Mouse (Mus musculus) limb, embryonic 13.5 days (tissue): ENCODE results near the gene Msl1. TPM values are rescaled to one million over a fixed set of nuclear protein-coding genes. Genes with fewer than 3 reads are reported as not detected.

Experiments
- ATAC-seq: fragments of 200-750 bp; cut with Nextera tagmentation; 2 replicates; pipeline ENCODE4 v1.8.0; 2017; ENCODE audit warnings: low read depth, moderate number of reproducible peaks, moderate TSS enrichment; ENCODE audit not compliant: low FRiP score
- H3K27ac ChIP-seq: fragments of 300-500 bp; sonication (generic); 2 replicates; pipeline ENCODE4 v1.5.1; 2015; ENCODE audit warnings: inconsistent platforms, mild to moderate bottlenecking, moderate library complexity
- H3K27me3 ChIP-seq: fragments of 300-500 bp; sonication (generic); 2 replicates; pipeline ENCODE4 v1.6.1; 2015; ENCODE audit warnings: mild to moderate bottlenecking, inconsistent platforms
- H3K36me3 ChIP-seq: fragments of 300-500 bp; sonication (generic); 2 replicates; pipeline ENCODE4 v1.6.1; 2015; ENCODE audit warnings: inconsistent platforms, mild to moderate bottlenecking, moderate library complexity
- H3K4me1 ChIP-seq: fragments of 300-500 bp; sonication (generic); 2 replicates; pipeline ENCODE4 v1.6.1; 2015; ENCODE audit warnings: inconsistent platforms
- H3K4me2 ChIP-seq: fragments of 300-500 bp; sonication (generic); replicated peaks from 2 replicates; pipeline ENCODE4 v1.6.1; 2015; ENCODE audit warnings: inconsistent platforms, mild to moderate bottlenecking, moderate library complexity
- H3K4me3 ChIP-seq: fragments of 300-500 bp; sonication (generic); 2 replicates; pipeline ENCODE4 v1.5.1; 2015; ENCODE audit warnings: moderate library complexity, mild to moderate bottlenecking, inconsistent platforms
- H3K9ac ChIP-seq: fragments of 300-500 bp; sonication (generic); 2 replicates; pipeline ENCODE4 v1.6.1; 2015; ENCODE audit warnings: mild to moderate bottlenecking, inconsistent platforms
- H3K9me3 ChIP-seq: fragments of 300-500 bp; sonication (generic); 2 replicates; pipeline ENCODE4 v1.6.1; 2016; ENCODE audit warnings: inconsistent platforms
- WGBS: fragments of 180-500 bp; shearing (Covaris S2); methylation state at CpG from one replicate; pipeline ENCODE4 v1.1.7; 2015; 5-methylcytosine and 5-hydroxymethylcytosine counted together
- polyA plus RNA-seq: library from polyadenylated mRNA; unstranded; fragments of >200 nt; fragmentation: Nextera tagmentation; extraction: Ambion mirVana; gene quantifications from 2 replicates; pipeline ENCODE4 v1.2.1, GENCODE M21; 2015

Msl1 gene
- polyA plus RNA-seq = 28.9 and 29.2 TPM in 2 replicates

DNA sequence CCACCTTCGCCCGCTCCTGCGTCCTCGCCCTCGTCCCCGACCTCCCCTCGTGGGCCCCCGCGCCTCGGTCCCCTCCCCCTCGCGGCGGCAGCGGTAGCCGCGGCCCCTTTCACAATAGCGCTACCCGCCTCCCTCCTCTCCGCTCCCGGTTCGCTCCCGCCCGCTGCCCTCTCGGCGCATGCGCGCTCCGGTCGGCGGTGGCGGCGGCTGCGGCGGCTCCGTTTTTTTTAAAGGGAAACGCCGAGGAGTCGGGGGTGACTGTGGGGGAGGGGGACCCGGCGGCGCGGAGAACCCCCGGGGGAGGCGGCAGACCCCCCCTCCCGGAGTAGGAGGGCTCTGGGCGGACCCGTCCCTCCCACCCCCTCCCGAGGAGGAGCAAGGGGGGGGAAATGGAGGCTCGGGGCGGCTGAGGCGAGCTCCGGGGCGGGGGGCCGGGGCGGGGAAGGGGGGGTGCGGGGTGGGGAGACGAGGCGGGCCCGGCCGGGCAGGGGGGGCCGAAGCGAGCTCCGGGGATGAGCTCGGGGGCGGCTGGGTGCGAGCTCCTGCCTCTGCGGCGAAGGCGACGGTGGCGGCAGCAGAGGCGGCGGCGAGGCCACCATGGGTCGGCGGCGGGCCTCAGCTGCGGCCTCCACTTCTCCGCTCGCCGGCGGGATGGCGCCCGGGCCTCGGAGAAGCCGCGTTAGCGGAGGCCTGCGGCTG, at the start of gene Msl1:
Gene Msl1, plus strand, starts transcription at position 502 of the 699 bp plus-strand sequence.
- peak within 1 kb of the TSS; percentile 100 for H3K4me3 ChIP-seq
- peak within 1 kb of the TSS; percentile 99 for H3K4me2 ChIP-seq
- peaks cover 18% of the 10 kb centered on the region for H3K36me3 ChIP-seq
- peaks cover 31% of the 10 kb centered on the region for H3K4me1 ChIP-seq
- under 1% methylated on average over 53 of the region's 89 CpGs for WGBS
- H3K27ac ChIP-seq = peak within 1 kb of the TSS; percentile 100
- H3K9ac ChIP-seq = peak within 1 kb of the TSS; percentile 100
- ATAC-seq = peak; percentile 71
- no peaks in the 10 kb centered on the region for H3K27me3 ChIP-seq
- no peaks in the 10 kb centered on the region for H3K9me3 ChIP-seq

DNA sequence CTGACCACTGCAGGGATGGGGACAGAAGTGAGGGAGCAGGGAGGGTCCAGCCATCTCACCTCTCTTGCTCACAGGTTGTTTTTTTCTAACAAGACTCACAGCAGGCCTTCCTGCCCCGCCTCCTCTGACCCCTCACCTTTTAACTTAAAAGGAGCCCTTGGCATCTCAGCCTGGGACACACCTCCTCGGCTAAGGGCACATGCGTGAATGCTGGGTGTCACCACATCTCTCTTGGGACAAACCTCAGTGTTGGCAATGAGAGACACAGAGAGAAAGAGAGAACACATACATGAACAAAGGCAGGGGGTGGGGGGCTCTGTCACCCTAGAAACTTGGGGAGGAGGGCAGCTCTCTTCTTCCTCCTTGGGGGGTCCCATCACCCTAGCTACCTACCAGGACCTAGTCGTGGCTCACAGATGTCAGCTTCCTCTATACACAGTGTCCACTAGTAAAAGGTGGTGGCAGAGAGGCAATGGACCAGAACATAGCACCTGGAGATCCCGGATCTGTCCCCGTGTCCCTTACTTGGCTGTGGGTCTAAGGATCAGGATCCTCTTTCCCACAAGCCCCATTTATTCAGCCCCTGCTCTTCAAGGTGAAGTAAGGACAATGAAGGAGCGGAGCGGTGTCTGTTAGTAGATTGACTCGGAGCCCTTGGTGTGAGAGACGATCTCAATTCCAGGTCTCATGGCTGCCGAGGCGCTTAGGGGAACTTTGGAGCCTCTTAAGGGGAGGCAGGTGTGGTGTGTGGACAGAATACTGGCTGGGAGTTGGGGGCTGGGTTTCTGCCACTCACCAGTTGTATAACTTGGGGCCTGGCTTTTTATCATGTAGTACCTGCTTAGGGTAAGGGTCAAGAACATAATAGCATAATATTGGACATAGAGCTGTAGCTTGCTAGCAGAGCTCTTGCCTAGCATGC, 49.1 kb upstream of the Msl1 start:
- H3K27ac ChIP-seq = peak overlapping the region; percentile 69; the same call in 1 of the 2 replicates

DNA sequence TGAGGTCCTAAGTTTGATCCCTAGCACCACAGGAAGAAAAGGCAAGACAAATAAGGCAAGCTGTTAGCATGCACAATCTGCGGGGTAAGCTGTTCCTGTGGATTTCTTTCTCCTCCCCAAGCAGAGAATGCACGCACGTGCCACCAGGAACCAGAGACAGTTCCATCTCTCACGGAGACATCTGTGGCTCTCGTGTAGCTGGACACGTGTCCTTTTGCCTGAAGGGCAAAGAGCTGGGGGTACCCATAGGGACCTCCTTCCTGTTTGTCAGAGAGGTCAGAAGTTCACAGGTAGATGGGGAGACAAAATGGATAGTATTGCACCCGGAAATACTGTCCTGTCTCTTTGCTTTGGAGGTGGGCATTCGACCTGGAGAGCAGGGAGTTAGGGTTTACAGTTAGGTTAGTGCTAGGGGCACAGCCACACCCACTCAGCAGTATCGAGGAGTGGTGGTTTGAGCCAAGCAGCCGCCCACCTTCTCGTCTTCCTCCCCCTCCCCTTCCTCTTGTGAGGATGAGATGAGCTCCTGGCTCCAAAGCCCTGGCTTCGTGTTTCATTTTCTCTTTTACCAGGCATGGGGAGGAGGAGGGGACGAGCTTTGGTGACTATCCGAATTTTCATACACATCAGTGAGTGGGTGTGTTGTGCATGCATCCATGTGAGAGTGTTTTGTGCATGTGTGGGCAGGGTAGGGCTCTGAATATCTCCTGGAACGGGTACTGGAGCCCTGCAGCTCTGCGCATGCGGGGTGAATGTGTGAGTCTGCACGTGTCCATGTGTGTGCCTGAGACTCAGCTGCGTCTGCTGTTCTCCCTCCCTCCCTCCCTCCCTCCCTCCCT, 48.2 kb upstream of the Msl1 start:
- ATAC-seq = peak; percentile 81
- H3K4me3 ChIP-seq = peak overlapping the region; percentile 26
- H3K27ac ChIP-seq = peak overlapping the region; percentile 69
- H3K4me1 ChIP-seq = peaks cover 93% of the 10 kb centered on the region
- H3K9ac ChIP-seq = peak overlapping the region; percentile 25; the same call in 1 of the 2 replicates
- no peaks in the 10 kb centered on the region for H3K36me3 ChIP-seq
- peak overlapping the region; percentile 59 for H3K4me2 ChIP-seq
- H3K27me3 ChIP-seq = no peaks in the 10 kb centered on the region
- H3K9me3 ChIP-seq = no peaks in the 10 kb centered on the region
- WGBS = 7% methylated on average over 19 of the region's 19 CpGs

More for the DNA sequence above, 49.1 kb upstream of the Msl1 start:
- H3K9me3 ChIP-seq = no peaks in the 10 kb centered on the region
- no peak overlapping the region for H3K4me3 ChIP-seq
- WGBS = 40% methylated on average over 12 of the region's 12 CpGs
- H3K36me3 ChIP-seq = no peaks in the 10 kb centered on the region
- peaks cover 87% of the 10 kb centered on the region for H3K4me1 ChIP-seq
- peak overlapping the region; percentile 25; the same call in 1 of the 2 replicates for H3K9ac ChIP-seq
- H3K4me2 ChIP-seq = peak overlapping the region; percentile 59
- no peak for ATAC-seq
- H3K27me3 ChIP-seq = no peaks in the 10 kb centered on the region

DNA sequence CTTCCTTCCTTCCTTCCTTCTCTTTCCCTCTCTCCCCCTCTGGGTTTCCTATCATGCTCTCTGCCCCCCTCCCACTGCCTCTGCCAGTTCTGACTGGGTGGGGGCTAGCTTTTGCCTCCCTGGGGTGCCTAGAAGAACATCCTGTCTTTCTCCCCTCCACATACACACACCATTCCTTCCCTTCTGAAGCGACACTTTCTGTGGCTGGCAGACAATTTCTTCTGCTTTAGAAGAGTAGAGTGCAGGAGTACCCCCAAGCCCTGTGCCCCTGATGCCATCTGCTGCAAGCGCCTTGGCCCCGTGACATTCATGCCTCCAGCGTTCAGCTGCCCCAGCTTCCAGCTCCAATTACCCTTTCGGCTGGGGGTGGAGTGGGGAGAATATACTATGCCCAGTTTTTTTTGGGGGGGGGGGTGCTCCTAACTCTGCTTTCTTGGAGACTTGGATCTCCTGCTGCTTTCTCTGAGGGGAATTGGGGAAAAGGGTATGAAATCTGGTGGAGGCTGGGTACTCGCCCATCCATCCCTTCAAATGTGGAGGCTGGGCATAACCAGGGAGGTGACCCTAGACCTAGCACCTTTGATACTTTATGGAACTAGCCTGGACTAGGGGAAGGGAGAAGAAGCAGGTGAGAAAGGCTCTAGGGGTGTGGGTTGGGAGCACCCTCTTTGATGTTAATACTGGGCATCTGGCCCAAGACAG, 47.4 kb upstream of the Msl1 start:
- peak overlapping the region; percentile 84 for H3K27ac ChIP-seq
- no peaks in the 10 kb centered on the region; the same call in 1 of the 2 replicates for H3K36me3 ChIP-seq
- ATAC-seq = no peak
- H3K9me3 ChIP-seq = no peaks in the 10 kb centered on the region
- no peak overlapping the region for H3K9ac ChIP-seq
- peak overlapping the region; percentile 59 for H3K4me2 ChIP-seq
- peak overlapping the region; percentile 5; the same call in 1 of the 2 replicates for H3K4me3 ChIP-seq
- no peaks in the 10 kb centered on the region for H3K27me3 ChIP-seq
- 22% methylated on average over 6 of the region's 6 CpGs for WGBS
- H3K4me1 ChIP-seq = peaks cover 98% of the 10 kb centered on the region

DNA sequence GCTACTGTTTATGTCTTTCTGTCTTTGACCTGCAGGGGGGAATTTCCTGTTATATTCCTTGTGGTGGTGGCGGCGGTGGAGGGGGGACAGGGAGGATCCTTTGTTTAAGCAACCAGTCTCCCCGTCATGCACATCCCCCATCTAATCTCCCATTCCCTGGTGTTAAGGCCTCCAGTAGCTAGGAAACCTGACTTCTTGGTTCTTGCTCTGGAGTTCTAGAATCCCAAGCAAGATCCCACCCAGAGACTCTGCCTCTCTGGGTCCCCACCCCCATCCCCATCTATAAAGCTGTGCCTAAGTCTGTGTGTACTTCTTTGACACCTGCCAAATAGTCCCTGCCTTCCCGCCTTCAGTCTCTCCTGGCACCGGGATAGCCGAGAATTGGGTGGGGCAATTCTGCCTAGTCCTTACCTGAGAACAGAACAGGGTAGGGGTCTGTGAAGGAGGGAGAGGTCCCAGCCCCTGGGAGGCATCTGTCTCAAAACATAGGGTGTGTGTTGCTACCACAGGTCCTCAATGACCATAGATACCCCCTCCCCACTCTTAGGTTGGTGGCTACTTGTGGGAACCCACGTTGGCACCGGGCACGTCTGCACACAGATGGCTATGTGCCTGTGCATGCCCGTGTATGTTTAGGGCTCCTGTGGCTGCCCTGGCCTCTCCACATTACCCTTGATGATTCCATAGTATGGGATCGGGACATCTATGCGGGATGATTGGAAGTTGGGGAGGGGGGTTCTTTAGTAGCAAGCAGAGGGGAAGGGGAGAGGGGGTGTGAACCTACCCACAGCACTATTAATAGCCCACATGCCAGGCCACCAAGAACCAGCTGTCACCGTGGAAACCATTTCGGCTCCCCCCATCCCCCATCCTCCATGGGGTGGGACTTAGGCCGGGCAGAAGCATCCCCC, 46.6 kb upstream of the Msl1 start:
- WGBS = 30% methylated on average over 15 of the region's 15 CpGs
- H3K4me3 ChIP-seq = no peak overlapping the region
- H3K9me3 ChIP-seq = no peaks in the 10 kb centered on the region
- ATAC-seq = no peak
- peaks cover 7% of the 10 kb centered on the region for H3K36me3 ChIP-seq
- no peaks in the 10 kb centered on the region for H3K27me3 ChIP-seq
- no peak overlapping the region for H3K9ac ChIP-seq
- peak overlapping the region; percentile 59 for H3K4me2 ChIP-seq
- peaks cover 98% of the 10 kb centered on the region for H3K4me1 ChIP-seq
- peak overlapping the region; percentile 84; the same call in 1 of the 2 replicates for H3K27ac ChIP-seq

DNA sequence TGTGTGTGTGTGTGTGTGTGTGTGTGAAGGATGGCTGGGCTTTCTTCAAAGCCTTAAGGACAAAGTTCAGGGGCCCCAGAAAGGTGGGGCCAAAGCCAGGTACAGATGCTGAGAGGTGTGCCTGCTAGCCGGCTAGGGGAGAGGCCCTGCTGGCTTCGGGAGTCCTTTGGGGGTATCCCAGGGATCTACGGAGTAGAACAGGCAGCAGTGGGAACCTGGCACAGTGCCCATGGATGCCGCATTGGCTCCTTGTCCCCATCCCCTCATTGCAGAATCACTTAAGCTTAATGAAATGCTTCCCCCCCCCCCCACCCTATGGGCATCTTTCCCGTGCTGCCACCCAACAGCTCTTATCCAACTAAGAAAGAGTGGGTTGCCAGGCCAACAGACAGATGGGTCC, 45.6 kb upstream of the Msl1 start:
- peak overlapping the region; percentile 85; the same call in 1 of the 2 replicates for H3K27ac ChIP-seq
- H3K4me2 ChIP-seq = peak overlapping the region; percentile 59
- H3K4me3 ChIP-seq = no peak overlapping the region
- peaks cover 98% of the 10 kb centered on the region for H3K4me1 ChIP-seq
- no peak for ATAC-seq
- H3K9me3 ChIP-seq = no peaks in the 10 kb centered on the region
- no peaks in the 10 kb centered on the region for H3K27me3 ChIP-seq
- peaks cover 14% of the 10 kb centered on the region for H3K36me3 ChIP-seq
- 41% methylated on average over 5 of the region's 5 CpGs for WGBS
- H3K9ac ChIP-seq = no peak overlapping the region

DNA sequence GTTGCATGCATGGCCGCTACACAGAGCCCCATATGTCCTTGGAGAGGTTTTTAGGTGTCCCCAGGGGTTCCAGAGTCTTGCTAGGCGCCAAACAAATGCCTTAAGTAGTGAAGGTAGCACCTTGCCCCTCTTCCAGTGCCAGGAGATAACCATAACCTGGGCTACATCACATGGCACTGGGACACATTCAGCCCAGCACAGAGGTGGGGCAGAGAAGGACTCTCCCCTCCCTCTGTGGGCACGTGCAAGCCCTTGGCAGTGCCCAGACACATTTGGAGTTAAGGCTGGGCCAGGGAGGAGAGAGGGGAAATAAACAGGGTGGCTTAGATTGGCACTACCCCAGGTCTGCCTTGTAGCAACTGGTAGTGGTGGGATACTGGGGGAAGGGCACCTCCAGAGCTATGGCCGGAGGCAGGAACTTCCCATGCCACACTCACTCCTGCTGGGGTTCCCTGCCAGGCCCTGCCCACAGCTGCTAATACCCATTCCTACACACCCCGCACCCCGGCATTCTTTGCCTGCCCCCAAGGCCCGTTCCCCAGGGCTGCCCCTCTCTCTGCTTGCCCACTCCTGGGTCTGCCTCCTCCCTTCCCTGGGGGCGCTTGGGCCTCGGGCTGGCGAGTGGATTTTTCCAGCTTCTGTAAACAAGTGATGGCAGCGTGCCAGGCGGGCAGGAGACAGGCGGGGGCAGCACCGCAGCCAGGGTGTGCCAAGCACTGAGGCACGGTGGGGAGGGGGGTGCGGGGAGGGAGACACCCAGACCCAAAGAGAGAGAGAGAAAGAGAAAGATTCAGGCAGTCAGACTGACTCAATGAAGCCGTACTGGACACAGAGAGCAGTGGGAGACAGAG, 44.7 kb upstream of the Msl1 start:
- Histone ChIP-seq H3K27me3 (no peaks in the 10 kb centered on the region), H3K9ac (peak overlapping the region; percentile 56), H3K36me3 (peaks cover 14% of the 10 kb centered on the region), H3K4me1 (peaks cover 92% of the 10 kb centered on the region), H3K4me2 (peak overlapping the region; percentile 59), H3K27ac (peak overlapping the region; percentile 85), H3K9me3 (no peaks in the 10 kb centered on the region), H3K4me3 (no peak overlapping the region)
- ATAC-seq = no peak; the same call in 1 of the 2 replicates
- 28% methylated on average over 17 of the region's 17 CpGs for WGBS

DNA sequence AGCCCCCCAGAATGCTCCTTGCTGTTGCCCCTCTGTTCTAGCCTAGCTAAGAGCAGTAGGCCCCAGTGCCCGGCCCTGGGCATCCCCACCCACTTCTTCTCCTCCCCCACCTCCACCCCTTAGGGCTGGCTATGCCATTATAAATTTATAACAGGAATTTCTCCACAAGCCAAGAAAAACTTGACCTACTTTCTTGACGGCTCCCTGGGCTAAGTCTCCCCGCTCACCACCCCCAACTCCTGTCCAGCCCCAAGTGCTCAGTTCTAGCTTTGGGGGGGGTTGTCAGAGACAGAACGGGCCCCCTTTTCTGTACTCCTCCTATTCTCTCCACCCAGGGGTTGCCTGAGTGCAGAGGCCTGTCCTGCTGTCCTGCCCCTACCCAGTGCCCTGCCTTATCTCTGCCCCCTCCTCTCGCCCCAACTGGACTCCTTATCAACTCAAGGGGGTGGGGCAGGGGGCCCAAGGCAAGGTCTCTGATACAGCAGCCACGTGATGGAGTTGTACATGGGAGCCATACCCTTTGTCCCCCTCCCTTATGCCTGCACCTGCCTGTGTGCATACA, 44.0 kb upstream of the Msl1 start:
- peak overlapping the region; percentile 85 for H3K27ac ChIP-seq
- H3K36me3 ChIP-seq = peaks cover 19% of the 10 kb centered on the region
- 39% methylated on average over 6 of the region's 6 CpGs for WGBS
- H3K27me3 ChIP-seq = no peaks in the 10 kb centered on the region
- H3K9ac ChIP-seq = peak overlapping the region; percentile 56
- ATAC-seq = no peak; the same call in 1 of the 2 replicates
- H3K4me2 ChIP-seq = peak overlapping the region; percentile 59
- no peak overlapping the region for H3K4me3 ChIP-seq
- H3K4me1 ChIP-seq = peaks cover 85% of the 10 kb centered on the region
- no peaks in the 10 kb centered on the region for H3K9me3 ChIP-seq

DNA sequence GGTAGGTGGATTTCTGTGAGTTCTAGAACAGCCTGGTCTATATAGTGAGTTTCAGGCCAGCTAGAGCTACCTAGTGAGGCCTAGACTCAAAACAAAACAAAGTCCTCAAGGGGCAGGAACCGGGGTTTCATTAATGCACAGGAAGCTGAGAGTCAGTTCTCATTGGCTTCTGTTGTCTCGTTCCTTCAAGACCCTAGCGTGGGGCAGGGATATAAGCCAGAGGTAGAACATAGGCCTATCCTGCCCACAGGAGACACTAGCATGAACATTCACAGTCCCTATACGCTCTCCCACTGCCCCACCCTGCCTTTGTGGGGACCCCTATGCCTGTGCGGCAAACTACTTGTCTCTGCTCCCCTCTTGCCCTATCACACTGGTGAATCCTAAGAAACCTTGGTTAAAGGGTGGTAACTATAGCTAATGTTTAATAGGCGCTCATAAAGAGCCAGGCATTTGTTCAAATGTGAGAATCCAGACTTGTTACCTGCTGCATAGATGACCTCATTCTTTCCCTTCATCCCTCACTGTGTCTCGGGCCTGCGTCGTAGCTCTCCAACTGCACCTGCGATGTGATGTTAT, 42.7 kb upstream of the Msl1 start:
- Histone ChIP-seq H3K4me3 (no peak overlapping the region), H3K36me3 (peaks cover 32% of the 10 kb centered on the region), H3K9ac (peak overlapping the region; percentile 26; the same call in 1 of the 2 replicates), H3K27me3 (no peaks in the 10 kb centered on the region), H3K27ac (peak overlapping the region; percentile 22; the same call in 1 of the 2 replicates), H3K4me2 (no peak overlapping the region), H3K4me1 (peaks cover 73% of the 10 kb centered on the region), H3K9me3 (no peaks in the 10 kb centered on the region)
- WGBS = 80% methylated on average over 10 of the region's 10 CpGs
- no peak for ATAC-seq
